Mouse (Mus musculus): ENCODE data around the gene Spon1. TPM values are rescaled to one million over a fixed set of nuclear protein-coding genes. Genes with fewer than 3 reads are reported as not detected.

Gene Spon1
- polyA plus RNA-seq, 1 experiment: 1.2 TPM

- Histone ChIP-seq H3K27me3 (ENCODE audit: control insufficient read depth, insufficient read depth, low read length) (no peaks in the 10 kb centered on the region), H3K4me3 (ENCODE audit: extremely low read depth, insufficient read depth, insufficient read length) (no peak overlapping the region), H3K4me1 (ENCODE audit: control insufficient read depth, insufficient read depth, insufficient read length) (no peaks in the 10 kb centered on the region), H3K27ac (ENCODE audit: insufficient read depth, low read length) (no peak overlapping the region), H3K36me3 (ENCODE audit: control insufficient read depth, insufficient read depth, low read length) (no peaks in the 10 kb centered on the region)
- DNase-seq (ENCODE audit: low read depth in 1 of 2, low spot score in 2 of 2): no peak
- TF ChIP-seq POLR2A (IDR thresholded peaks at IDR 0.05; ENCODE audit: low read depth, low read length) (no peak), CTCF (IDR thresholded peaks at IDR 0.05; ENCODE audit: extremely low read depth, insufficient read depth, insufficient read length, insufficient replicate concordance) (no peak)
- 93% methylated on average over 4 of the region's 4 CpGs for WGBS
Measured at GRCm38 (mm10) chr7:113877451-113877850, 111.7 kb downstream of the Spon1 start.

GRCm38 (mm10) chr7:113877926-113878325, 112.1 kb downstream of the Spon1 start:
- TF ChIP-seq POLR2A (IDR thresholded peaks at IDR 0.05; ENCODE audit: low read depth, low read length): no peak
- TF ChIP-seq CTCF (IDR thresholded peaks at IDR 0.05; ENCODE audit: extremely low read depth, insufficient read depth, insufficient read length, insufficient replicate concordance): no peak
- Histone ChIP-seq H3K27ac (ENCODE audit: insufficient read depth, low read length) (no peak overlapping the region), H3K27me3 (ENCODE audit: control insufficient read depth, insufficient read depth, low read length) (no peaks in the 10 kb centered on the region), H3K36me3 (ENCODE audit: control insufficient read depth, insufficient read depth, low read length) (no peaks in the 10 kb centered on the region), H3K4me3 (ENCODE audit: extremely low read depth, insufficient read depth, insufficient read length) (no peak overlapping the region), H3K4me1 (ENCODE audit: control insufficient read depth, insufficient read depth, insufficient read length) (no peaks in the 10 kb centered on the region)
- no peak for DNase-seq (ENCODE audit: low read depth in 1 of 2, low spot score in 2 of 2)
- WGBS: 86% methylated on average over 5 of the region's 5 CpGs

GRCm38 (mm10) chr7:113879085-113879501, 113.3 kb downstream of the Spon1 start:
- DNase-seq (ENCODE audit: low read depth in 1 of 2, low spot score in 2 of 2): no peak
- TF ChIP-seq CTCF (IDR thresholded peaks at IDR 0.05; ENCODE audit: extremely low read depth, insufficient read depth, insufficient read length, insufficient replicate concordance) (no peak), POLR2A (IDR thresholded peaks at IDR 0.05; ENCODE audit: low read depth, low read length) (no peak)
- no peaks in the 10 kb centered on the region for H3K27me3 ChIP-seq (ENCODE audit: control insufficient read depth, insufficient read depth, low read length)
- H3K27ac ChIP-seq (ENCODE audit: insufficient read depth, low read length): no peak overlapping the region
- no peak overlapping the region for H3K4me3 ChIP-seq (ENCODE audit: extremely low read depth, insufficient read depth, insufficient read length)
- 86% methylated on average over 7 of the region's 7 CpGs for WGBS
- no peaks in the 10 kb centered on the region for H3K36me3 ChIP-seq (ENCODE audit: control insufficient read depth, insufficient read depth, low read length)
- H3K4me1 ChIP-seq (ENCODE audit: control insufficient read depth, insufficient read depth, insufficient read length): no peaks in the 10 kb centered on the region

GRCm38 (mm10) chr7:113880021-113880420, 114.2 kb downstream of the Spon1 start:
- H3K4me3 ChIP-seq (ENCODE audit: extremely low read depth, insufficient read depth, insufficient read length): no peak overlapping the region
- no peak for DNase-seq (ENCODE audit: low read depth in 1 of 2, low spot score in 2 of 2)
- H3K4me1 ChIP-seq (ENCODE audit: control insufficient read depth, insufficient read depth, insufficient read length): no peaks in the 10 kb centered on the region
- H3K36me3 ChIP-seq (ENCODE audit: control insufficient read depth, insufficient read depth, low read length): no peaks in the 10 kb centered on the region
- WGBS: 91% methylated on average over 3 of the region's 3 CpGs
- H3K27me3 ChIP-seq (ENCODE audit: control insufficient read depth, insufficient read depth, low read length): no peaks in the 10 kb centered on the region
- TF ChIP-seq POLR2A (IDR thresholded peaks at IDR 0.05; ENCODE audit: low read depth, low read length): no peak
- TF ChIP-seq CTCF (IDR thresholded peaks at IDR 0.05; ENCODE audit: extremely low read depth, insufficient read depth, insufficient read length, insufficient replicate concordance): no peak
- H3K27ac ChIP-seq (ENCODE audit: insufficient read depth, low read length): no peak overlapping the region

- no peak for TF ChIP-seq POLR2A (IDR thresholded peaks at IDR 0.05; ENCODE audit: low read depth, low read length)
- no peak for TF ChIP-seq CTCF (IDR thresholded peaks at IDR 0.05; ENCODE audit: extremely low read depth, insufficient read depth, insufficient read length, insufficient replicate concordance)
Measured at GRCm38 (mm10) chr7:113890782-113891181, 125.0 kb downstream of the Spon1 start.

GRCm38 (mm10) chr7:113891491-113891890, 125.7 kb downstream of the Spon1 start:
- Histone ChIP-seq H3K36me3 (ENCODE audit: control insufficient read depth, insufficient read depth, low read length) (no peaks in the 10 kb centered on the region), H3K4me1 (ENCODE audit: control insufficient read depth, insufficient read depth, insufficient read length) (no peaks in the 10 kb centered on the region), H3K27me3 (ENCODE audit: control insufficient read depth, insufficient read depth, low read length) (no peaks in the 10 kb centered on the region), H3K27ac (ENCODE audit: insufficient read depth, low read length) (no peak overlapping the region), H3K4me3 (ENCODE audit: extremely low read depth, insufficient read depth, insufficient read length) (no peak overlapping the region)
- TF ChIP-seq CTCF (IDR thresholded peaks at IDR 0.05; ENCODE audit: extremely low read depth, insufficient read depth, insufficient read length, insufficient replicate concordance) (no peak), POLR2A (IDR thresholded peaks at IDR 0.05; ENCODE audit: low read depth, low read length) (no peak)
- 86% methylated on average over 6 of the region's 6 CpGs for WGBS
- no peak for DNase-seq (ENCODE audit: low read depth in 1 of 2, low spot score in 2 of 2)

More at GRCm38 (mm10) chr7:113890782-113891181, 125.0 kb downstream of the Spon1 start:
- Histone ChIP-seq H3K27me3 (ENCODE audit: control insufficient read depth, insufficient read depth, low read length) (no peaks in the 10 kb centered on the region), H3K4me1 (ENCODE audit: control insufficient read depth, insufficient read depth, insufficient read length) (no peaks in the 10 kb centered on the region), H3K27ac (ENCODE audit: insufficient read depth, low read length) (no peak overlapping the region), H3K36me3 (ENCODE audit: control insufficient read depth, insufficient read depth, low read length) (no peaks in the 10 kb centered on the region), H3K4me3 (ENCODE audit: extremely low read depth, insufficient read depth, insufficient read length) (no peak overlapping the region)
- 92% methylated on average over 2 of the region's 2 CpGs for WGBS
- DNase-seq (ENCODE audit: low read depth in 1 of 2, low spot score in 2 of 2): no peak

- H3K36me3 ChIP-seq (ENCODE audit: control insufficient read depth, insufficient read depth, low read length): no peaks in the 10 kb centered on the region
- no peak for DNase-seq (ENCODE audit: low read depth in 1 of 2, low spot score in 2 of 2)
- WGBS: 92% methylated on average over 7 of the region's 7 CpGs
- no peaks in the 10 kb centered on the region for H3K4me1 ChIP-seq (ENCODE audit: control insufficient read depth, insufficient read depth, insufficient read length)
- TF ChIP-seq CTCF (IDR thresholded peaks at IDR 0.05; ENCODE audit: extremely low read depth, insufficient read depth, insufficient read length, insufficient replicate concordance) (no peak), POLR2A (IDR thresholded peaks at IDR 0.05; ENCODE audit: low read depth, low read length) (no peak)
- H3K27ac ChIP-seq (ENCODE audit: insufficient read depth, low read length): no peak overlapping the region
- H3K27me3 ChIP-seq (ENCODE audit: control insufficient read depth, insufficient read depth, low read length): no peaks in the 10 kb centered on the region
- H3K4me3 ChIP-seq (ENCODE audit: extremely low read depth, insufficient read depth, insufficient read length): no peak overlapping the region
Measured at GRCm38 (mm10) chr7:113893944-113894662, 128.3 kb downstream of the Spon1 start.
